Mouse (Mus musculus) macrophage (primary cell): ENCODE data around the gene Gm3336. TPM values are rescaled to one million over a fixed set of nuclear protein-coding genes. Genes with fewer than 3 reads are reported as not detected.

Experiments used
- H3K27ac ChIP-seq: fragments of 350-480 bp; formaldehyde crosslinking; 2 replicates; pipeline ENCODE4 v1.9.0; 2021
- H3K36me3 ChIP-seq: fragments of 350-480 bp; formaldehyde crosslinking; 2 replicates; pipeline ENCODE4 v1.9.0; 2021; ENCODE audit errors: inconsistent target
- H3K4me3 ChIP-seq: fragments of 350-480 bp; formaldehyde crosslinking; 2 replicates; pipeline ENCODE4 v1.9.0; 2021; ENCODE audit errors: inconsistent target
- H3K79me2 ChIP-seq: fragments of 350-480 bp; formaldehyde crosslinking; 2 replicates; pipeline ENCODE4 v1.9.0; 2021; ENCODE audit errors: inconsistent target
- WGBS: methylation state at CpG from one replicate; pipeline ENCODE4 v1.1.7; 2026; ENCODE audit warnings: inconsistent platforms; ENCODE audit not compliant: missing documents; 5-methylcytosine and 5-hydroxymethylcytosine counted together
- polyA plus RNA-seq: library from polyadenylated mRNA; stranded (reverse); fragments of 250-400 nt; gene quantifications from 3 replicates; pipeline ENCODE4 v1.2.4, GENCODE M21; 2018; ENCODE audit warnings: inconsistent platforms

The Gm3336 gene
- polyA plus RNA-seq, 1 experiment from 2014 or later = not detected

DNA sequence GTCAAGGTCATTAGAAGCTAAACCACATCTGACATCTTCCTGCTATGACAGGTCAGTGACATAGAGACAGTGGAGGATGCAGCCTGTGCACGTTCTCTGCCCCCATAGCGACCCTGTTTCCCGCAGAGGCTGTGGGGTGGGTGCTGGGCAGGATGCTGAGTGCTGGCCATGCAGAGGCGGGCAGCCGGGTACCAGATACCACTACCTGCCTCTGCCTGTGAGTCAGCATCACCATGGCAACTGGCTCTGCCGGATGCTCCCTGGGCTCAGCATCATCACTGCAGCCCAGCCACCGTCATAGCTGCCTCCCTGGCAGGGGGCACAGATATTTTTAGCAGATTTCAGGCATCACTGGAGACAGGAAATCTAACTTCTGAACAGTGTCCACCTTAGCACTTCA lies 34.1 kb upstream of the Gm3336 start:
- Histone ChIP-seq H3K4me3 (no peak overlapping the region), H3K36me3 (no peaks in the 10 kb centered on the region), H3K27ac (no peak overlapping the region), H3K79me2 (no peaks in the 10 kb centered on the region)
- WGBS = 90% methylated on average over 7 of the region's 7 CpGs

DNA sequence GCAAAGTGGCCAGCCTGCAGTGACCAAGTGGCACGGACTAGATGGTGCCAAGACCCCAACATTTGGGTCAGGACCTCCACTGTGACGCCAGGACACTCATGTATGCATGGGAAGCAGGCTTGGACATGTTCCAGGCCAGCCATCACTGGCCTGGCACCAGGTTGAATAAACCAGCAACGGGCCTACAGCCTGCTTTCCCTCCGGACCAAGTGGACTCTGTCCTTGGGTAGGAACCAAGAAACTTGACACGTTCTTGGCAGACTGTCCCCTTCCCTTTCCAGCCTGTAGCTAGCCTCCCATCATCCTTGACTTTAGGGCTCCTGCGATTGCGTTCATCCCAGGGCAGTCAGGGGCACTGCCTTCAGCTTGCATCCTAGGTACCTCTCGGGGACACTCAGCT lies 30.8 kb upstream of the Gm3336 start:
- WGBS = 90% methylated on average over 8 of the region's 8 CpGs
- H3K79me2 ChIP-seq = no peaks in the 10 kb centered on the region
- no peak overlapping the region for H3K4me3 ChIP-seq
- no peak overlapping the region for H3K27ac ChIP-seq
- H3K36me3 ChIP-seq = no peaks in the 10 kb centered on the region

- H3K4me3 ChIP-seq = no peak overlapping the region
- H3K79me2 ChIP-seq = no peaks in the 10 kb centered on the region
- WGBS = 97% methylated on average over 2 of the region's 3 CpGs
- H3K36me3 ChIP-seq = no peaks in the 10 kb centered on the region
- no peak overlapping the region for H3K27ac ChIP-seq
Observed at GRCm38 (mm10) chr8:70688136-70688535, 30.2 kb upstream of the Gm3336 start.

- H3K36me3 ChIP-seq = no peaks in the 10 kb centered on the region
- 88% methylated on average over 5 of the region's 5 CpGs for WGBS
- H3K79me2 ChIP-seq = no peaks in the 10 kb centered on the region
- no peak overlapping the region for H3K4me3 ChIP-seq
- H3K27ac ChIP-seq = no peak overlapping the region
Observed at GRCm38 (mm10) chr8:70689892-70690390, 28.4 kb upstream of the Gm3336 start.

DNA sequence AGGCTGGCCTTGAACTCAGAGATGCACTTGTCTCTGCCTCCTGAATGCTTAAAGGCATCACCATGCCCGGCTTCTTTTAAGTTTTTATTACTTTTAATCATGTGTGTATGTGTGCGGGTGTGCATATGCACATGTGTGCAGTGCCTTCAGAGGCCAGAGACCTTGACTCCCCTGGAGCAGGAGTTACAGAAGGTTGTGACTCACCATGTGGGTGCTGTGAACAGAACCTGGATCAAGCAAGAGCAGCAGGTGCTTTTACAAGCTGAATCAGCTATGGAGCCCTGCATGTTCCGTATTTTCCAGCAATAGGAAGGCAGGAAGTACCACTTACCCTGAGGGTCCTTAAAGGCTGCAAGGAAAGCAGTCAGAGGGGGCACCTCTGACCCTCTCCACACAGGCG lies 27.1 kb upstream of the Gm3336 start:
- Histone ChIP-seq H3K27ac (no peak overlapping the region), H3K4me3 (no peak overlapping the region)
- 96% methylated on average over 4 of the region's 4 CpGs for WGBS

DNA sequence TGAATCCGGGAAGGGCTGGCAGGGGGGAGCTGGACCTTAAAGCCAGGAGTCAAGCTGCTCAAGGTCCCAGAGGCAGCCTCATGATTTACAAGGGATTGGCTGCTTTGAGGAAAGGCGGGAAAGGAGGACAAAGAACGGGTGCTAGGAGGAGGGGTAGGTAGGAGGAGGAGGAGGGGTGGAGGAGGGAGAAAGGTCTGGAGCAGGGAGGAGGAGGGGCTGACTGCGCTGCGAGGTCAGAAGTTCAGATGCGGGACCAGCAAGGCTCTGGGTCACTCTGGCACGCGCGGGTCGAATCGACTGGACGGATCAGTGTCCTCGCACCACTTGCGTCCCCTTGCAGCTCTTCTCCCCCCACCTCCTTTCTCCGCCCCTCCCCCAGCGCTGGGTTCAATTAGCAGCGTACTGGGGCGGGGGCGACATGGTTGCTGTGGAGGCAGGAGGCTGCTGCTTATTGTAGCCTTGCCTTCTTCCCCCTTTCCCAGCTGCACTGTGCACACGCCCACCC lies 26.6 kb upstream of the Gm3336 start:
- no peak overlapping the region for H3K27ac ChIP-seq
- no peak overlapping the region for H3K4me3 ChIP-seq
- no peaks in the 10 kb centered on the region for H3K36me3 ChIP-seq
- no peaks in the 10 kb centered on the region for H3K79me2 ChIP-seq
- 68% methylated on average over 18 of the region's 20 CpGs for WGBS

More for the DNA sequence above, 27.1 kb upstream of the Gm3336 start:
- H3K79me2 ChIP-seq = no peaks in the 10 kb centered on the region
- H3K36me3 ChIP-seq = no peaks in the 10 kb centered on the region

- no peaks in the 10 kb centered on the region for H3K36me3 ChIP-seq
- no peaks in the 10 kb centered on the region for H3K79me2 ChIP-seq
- H3K27ac ChIP-seq = no peak overlapping the region
- WGBS = 26% methylated on average over 5 of the region's 5 CpGs
- H3K4me3 ChIP-seq = no peak overlapping the region
Observed at GRCm38 (mm10) chr8:70693636-70694035, 24.7 kb upstream of the Gm3336 start.

DNA sequence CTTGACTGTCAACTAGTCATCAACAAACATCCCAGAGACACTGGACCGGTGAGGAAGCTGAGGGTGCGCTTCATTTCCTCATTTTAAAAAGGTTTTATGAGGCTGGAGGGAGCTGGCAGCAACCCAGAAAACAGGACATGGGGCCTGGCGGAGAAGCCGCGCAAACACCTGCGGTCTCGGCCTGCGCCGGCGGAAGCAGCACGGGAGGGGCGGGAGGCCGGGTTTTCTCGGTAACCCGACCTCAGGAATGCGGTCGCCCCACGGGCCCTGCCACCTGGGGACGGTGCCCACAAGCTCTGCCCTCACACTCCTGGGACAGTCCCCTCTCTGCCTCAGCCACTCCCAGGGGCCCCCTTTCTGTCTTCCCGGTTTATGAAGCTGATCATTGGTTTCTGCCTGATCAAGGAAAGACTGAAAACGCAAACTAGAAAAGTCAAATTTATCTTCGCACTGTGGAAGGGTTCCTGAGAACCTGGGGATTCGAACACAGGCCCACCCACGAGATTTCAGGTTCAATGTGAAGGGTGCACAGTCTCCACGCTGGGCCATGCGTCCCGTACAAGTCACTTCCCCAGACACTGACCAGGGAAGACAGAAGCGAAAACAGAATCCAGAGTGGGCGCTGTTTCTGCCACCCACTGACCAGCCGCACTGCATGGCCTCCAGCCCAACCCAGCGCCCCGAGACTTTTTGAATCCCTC lies 22.9 kb upstream of the Gm3336 start:
- 25% methylated on average over 32 of the region's 32 CpGs for WGBS
- no peaks in the 10 kb centered on the region for H3K79me2 ChIP-seq
- peak overlapping the region; percentile 34 for H3K27ac ChIP-seq
- no peaks in the 10 kb centered on the region for H3K36me3 ChIP-seq
- no peak overlapping the region for H3K4me3 ChIP-seq

DNA sequence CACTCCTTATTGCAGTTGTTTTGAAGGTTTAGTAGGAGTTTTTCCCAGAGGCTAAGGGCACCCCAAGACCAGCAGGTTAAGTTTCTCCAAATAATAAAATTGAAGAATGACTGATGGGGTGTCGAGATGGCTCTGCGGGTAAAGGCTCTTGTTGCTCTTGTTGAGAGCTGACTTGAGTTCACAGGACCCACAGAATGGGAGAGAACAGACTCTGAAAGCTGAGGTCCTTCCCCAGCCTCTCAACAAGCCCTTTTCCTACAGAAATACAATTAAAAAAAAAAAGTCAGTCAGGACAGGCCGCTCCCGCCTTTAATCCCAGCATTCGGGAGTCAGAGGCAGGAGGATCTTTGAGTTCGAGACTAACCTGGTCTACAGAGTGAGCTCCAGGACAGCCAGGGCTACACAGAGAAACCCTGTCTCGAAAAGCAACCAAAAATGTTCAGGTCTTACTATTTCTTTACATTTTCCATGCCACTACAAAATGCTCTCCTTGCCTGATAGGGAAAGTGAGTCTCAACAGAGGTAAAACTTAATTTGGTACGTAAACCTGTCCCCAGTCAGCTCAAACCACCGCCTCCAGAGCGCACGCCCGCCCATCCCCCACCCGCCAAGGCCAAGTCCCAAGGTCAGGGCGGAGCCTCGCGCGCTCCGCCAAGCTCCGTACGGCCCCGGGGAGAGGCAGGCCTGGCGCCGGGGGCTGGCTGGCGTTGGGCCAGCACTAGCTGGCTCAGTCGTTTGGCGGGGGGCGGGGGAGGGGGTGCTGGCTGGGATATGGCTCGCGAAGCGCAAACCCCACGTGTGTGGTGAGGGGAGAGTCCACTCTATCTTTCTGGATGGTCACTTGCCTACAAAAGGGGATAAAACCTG lies 22.1 kb upstream of the Gm3336 start:
- Histone ChIP-seq H3K36me3 (no peaks in the 10 kb centered on the region), H3K4me3 (no peak overlapping the region), H3K79me2 (no peaks in the 10 kb centered on the region; the same call in 1 of the 2 replicates), H3K27ac (peak overlapping the region; percentile 34)
- WGBS = 16% methylated on average over 30 of the region's 31 CpGs

- H3K4me3 ChIP-seq = no peak overlapping the region
- 0 out of 2 replicates have a peak overlapping the region, but pooled peaks have one; percentile 7 for H3K27ac ChIP-seq
- no peaks in the 10 kb centered on the region for H3K36me3 ChIP-seq
- no peaks in the 10 kb centered on the region; the same call in 1 of the 2 replicates for H3K79me2 ChIP-seq
- 91% methylated on average over 4 of the region's 4 CpGs for WGBS
Observed at GRCm38 (mm10) chr8:70696946-70697345, 21.4 kb upstream of the Gm3336 start.

DNA sequence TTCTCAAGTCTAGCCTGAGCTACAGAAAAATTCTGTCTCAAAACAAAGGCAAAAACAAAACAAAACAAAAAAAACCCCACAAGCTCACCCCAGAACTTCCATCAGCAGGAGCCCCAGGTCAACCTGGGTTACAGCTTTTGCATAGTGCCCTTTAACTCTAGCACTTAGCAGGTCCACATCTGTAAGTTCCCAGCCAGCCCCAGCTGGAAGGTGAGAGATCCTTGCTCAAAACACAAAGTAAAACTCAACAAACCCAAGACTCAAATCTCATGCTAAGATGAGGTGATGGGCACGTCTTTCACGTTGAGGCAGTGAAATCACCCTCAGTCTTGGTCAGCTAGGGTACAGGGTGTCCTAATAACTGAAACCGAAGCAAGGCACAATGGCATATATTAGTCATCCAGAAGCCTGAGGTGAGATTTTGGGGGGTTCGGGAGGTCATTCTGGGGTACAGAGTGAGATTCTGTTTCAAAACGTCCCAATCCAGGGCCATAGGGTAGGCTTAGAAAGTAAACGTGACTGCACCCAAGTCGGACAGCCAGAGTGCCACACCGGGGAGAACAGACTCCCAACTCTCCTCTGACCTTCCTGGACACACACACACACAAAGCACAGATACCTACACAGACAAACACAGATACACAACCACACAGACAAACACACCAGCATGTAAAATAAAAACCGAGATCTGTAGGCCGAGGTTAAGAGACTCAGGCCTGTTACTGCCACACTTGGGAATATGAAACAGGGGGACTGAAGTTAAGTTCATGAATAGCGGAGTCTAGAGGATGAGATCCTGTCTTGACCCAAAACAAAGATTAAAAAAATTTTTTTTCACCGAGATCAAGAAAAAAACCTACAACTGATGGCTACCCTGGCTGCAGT lies 20.7 kb upstream of the Gm3336 start:
- H3K79me2 ChIP-seq = no peaks in the 10 kb centered on the region; the same call in 1 of the 2 replicates
- peak overlapping the region; percentile 37 for H3K27ac ChIP-seq
- H3K36me3 ChIP-seq = no peaks in the 10 kb centered on the region
- H3K4me3 ChIP-seq = peak overlapping the region; percentile 27; the same call in 1 of the 2 replicates
- WGBS = 81% methylated on average over 12 of the region's 12 CpGs

GRCm38 (mm10) chr8:70698310-70699109 lies 19.8 kb upstream of the Gm3336 start, which contains the start of gene Jund:
Gene Jund, plus strand, starts transcription at chr8:70698949.
- H3K4me3 ChIP-seq = peak within 1 kb of the TSS; percentile 45
- peak within 1 kb of the TSS; percentile 74 for H3K27ac ChIP-seq
- H3K79me2 ChIP-seq = no peaks in the 10 kb centered on the region; the same call in 1 of the 2 replicates
- no peaks in the 10 kb centered on the region for H3K36me3 ChIP-seq
- 2% methylated on average over 69 of the region's 69 CpGs for whole genome bisulfite sequencing

GRCm38 (mm10) chr8:70699116-70699833 lies 19.1 kb upstream of the Gm3336 start:
- no peaks in the 10 kb centered on the region; the same call in 1 of the 2 replicates for H3K79me2 ChIP-seq
- 2% methylated on average over 84 of the region's 89 CpGs for WGBS
- H3K4me3 ChIP-seq = peak overlapping the region; percentile 45
- peak overlapping the region; percentile 74; the same call in 1 of the 2 replicates for H3K27ac ChIP-seq
- H3K36me3 ChIP-seq = no peaks in the 10 kb centered on the region
